Mouse (Mus musculus) embryo, embryonic 11 days (tissue): Measurements from ENCODE around the gene Uhmk1.
A peak's percentile ranks its signal among the peaks of the same experiment; 100 is the strongest.

Source experiments
- DNase-seq: peaks from one replicate; pipeline ENCODE4 v3.0.0-alpha.2; 2015

The Uhmk1 gene

GRCm38 (mm10) chr1:170173991-170174813, 41.0 kb downstream of the Uhmk1 start:
- peak; percentile 3 for DNase-seq

GRCm38 (mm10) chr1:170167781-170168180, 47.4 kb downstream of the Uhmk1 start:
- DNase-seq = no peak

DNA sequence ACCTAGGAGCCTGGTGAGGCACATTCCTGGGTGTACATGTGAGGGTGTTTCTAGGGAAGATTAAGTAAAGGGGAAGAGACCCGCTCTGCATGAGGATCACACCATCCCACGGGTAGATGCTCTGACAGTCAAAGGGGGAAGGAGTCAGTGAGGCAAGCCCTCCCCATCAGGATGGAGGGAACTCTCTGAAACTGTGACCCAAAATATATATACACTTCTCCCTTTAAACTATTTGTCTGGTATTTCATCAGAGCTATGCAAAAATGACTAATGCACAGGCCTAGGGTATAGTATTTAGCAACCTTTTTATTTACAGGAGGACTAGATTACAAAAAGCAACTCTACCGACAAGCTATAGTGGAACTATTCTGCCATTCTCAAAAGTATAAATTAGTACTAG, 50.3 kb downstream of the Uhmk1 start:
- no peak for DNase-seq

GRCm38 (mm10) chr1:170164053-170164614, 51.1 kb downstream of the Uhmk1 start:
- DNase-seq = no peak

DNA sequence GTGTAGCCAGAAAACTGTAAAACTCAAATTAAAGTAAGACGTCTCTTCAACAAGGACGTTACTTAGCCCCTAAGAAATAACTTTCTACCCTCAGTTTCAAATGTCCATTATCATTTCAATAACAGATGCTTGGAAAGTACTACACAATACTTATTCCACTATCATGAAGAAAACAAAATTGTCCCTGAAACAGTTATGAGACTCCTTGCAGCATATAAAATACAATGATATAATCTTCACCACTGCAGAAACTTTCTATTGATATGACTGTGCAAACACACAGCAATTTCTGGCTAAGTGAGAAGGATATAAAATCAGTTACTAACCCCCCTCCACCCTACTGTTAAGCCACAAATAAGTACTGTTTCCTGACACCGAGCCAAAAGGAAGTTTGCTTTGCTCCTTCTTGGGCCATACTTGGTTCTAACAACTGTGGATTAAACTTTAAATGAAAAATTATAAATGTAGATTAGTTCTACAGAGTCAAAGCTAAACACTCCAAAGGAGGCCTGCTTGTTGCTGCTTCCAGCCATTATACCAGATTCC, 51.7 kb downstream of the Uhmk1 start:
- no peak for DNase-seq

- no peak for DNase-seq
Observed at GRCm38 (mm10) chr1:170161852-170162251, 53.3 kb downstream of the Uhmk1 start.

DNA sequence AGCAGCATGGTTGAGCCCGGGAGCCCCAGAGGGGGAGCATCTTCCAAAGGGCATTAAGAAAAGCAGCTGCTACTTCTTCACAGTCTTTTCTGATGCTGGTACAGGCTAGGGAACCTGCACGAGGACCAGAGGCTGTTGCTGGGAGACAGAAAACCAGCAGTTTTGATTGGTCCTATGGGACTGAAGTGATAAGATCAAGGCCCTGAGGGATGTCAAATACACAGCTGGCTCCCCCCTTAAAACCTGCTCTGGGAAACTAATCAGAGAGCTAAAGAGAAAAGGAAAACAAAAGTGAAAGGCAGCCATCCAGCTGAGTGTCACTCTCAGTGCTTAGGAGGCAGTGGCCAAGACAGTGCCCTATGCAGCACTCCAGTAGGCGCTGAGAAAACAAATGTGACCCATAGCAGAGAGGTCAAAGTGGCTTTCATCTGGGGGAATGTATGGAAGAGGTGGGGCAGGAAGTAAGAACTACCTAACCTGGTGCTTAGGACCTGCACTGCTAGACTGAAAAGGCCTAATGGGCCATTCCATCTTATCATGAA, 54.7 kb downstream of the Uhmk1 start:
- DNase-seq = peak; percentile 6

- no peak for DNase-seq
Observed at GRCm38 (mm10) chr1:170159707-170160106, 55.5 kb downstream of the Uhmk1 start.

GRCm38 (mm10) chr1:170155761-170156160, 59.4 kb downstream of the Uhmk1 start:
- no peak for DNase-seq

DNA sequence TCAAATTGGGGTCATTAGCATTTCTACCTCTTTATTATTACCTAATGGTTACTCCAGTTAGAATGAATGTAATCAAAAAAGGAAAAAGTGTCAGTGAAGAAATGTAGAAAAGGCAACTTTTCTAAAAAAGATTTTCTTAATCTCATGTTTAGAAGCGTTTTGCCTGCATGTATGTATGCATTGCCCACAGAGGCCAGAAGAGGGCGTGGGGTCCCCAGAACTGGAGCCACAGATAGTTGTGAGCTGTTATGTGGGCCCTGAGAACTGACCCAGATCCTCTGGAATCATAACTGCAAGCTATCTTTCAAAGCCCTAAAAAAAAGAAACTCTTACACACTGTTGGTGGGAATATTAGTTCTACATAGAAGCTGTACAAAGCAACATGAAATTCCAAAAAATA, 59.9 kb downstream of the Uhmk1 start:
- no peak for DNase-seq

GRCm38 (mm10) chr1:170153986-170154385, 61.2 kb downstream of the Uhmk1 start:
- no peak for DNase-seq

GRCm38 (mm10) chr1:170152552-170152951, 62.6 kb downstream of the Uhmk1 start:
- DNase-seq = no peak

DNA sequence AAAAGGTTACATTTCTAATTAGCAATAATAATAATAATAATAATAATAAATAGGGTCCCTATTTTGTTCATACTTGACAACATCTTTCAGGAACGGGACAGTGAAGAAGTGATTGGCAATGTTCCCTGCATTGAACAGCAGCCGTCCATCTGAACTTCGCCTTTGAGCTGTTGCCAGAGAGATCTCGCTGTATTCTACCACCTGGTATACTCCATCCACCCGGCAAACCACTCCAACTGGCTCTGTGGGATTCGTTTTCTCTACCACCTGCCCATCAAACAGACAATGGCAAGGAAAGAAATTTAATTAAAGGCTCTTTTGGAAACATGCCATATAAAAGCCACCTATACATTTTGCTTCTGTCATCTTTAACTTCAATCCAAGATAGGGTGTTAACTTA, 64.3 kb downstream of the Uhmk1 start:
- DNase-seq = no peak

DNA sequence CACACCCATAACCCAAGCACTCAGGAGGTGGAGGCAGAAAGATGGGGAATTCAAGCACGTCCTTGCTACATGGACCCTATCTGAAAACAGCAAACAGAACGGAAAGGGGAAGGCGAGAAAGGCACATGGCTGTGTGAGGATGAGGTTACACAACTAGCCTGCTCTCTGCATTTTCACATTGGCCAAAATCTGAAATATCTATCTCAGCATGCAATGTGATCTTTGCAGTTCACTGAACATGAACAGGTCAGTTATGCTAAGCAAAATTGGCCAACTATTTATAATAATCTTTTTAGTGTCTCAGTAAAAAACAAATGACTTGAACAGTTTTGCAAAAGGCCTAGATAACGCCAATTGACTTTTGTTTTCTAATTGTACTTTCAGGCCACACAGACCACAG, 65.4 kb downstream of the Uhmk1 start:
- DNase-seq = no peak

GRCm38 (mm10) chr1:170148536-170148935, 66.7 kb downstream of the Uhmk1 start:
- no peak for DNase-seq

DNA sequence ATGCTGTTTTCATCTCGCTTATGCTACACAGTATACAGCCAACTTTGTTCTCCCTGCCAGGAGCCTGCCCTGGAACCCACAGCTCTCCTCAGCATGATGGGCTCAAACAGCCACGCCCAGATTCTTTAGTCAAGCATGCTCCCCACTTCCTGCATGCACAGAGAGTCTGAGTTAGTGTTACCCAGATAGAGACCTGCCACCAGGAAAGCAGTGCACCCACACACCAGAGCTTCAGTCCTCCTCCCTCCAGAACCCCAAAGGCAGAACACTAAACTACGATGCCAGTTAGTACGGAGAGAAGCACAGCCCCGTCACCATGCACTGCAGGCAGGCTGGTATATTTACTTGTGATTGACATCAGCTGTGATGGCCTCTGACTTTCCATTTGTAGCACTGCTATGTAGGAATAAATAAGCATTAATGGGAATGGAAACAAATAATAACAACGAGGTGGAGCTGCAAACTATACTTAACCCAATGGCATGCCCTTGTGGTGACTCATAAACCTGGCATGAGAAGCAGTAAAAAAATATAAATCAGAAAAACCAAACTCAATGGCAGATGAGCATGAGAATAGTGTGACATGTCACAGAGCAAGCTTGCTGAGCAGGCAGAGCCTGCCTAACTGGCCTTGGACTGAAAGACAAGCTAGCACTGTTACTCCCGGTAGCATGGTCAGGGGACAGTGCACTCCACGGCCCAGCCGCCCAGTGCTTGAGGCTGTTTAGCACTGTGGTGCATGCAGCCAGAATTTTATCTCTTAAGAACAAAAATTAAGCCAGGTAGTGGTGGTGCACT, 67.3 kb downstream of the Uhmk1 start:
- DNase-seq = no peak

DNA sequence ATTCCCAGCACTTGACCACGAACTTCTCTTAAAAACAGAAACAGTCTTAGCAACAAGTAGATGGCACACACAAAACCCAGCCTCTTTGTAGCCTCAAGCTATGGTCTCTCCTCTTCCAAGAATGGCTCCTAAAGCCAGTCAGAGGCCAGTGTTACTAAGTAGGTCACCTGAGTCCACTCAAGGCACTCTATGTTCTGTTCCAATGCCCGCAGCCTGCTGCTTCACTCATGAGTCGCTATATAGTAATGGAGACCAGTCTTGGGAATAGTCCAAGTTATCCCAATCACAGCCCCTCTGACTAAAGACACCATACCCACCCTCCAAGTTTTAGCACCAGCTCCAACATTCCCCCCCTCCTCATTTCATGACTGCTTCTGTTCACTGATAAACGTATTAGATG, 69.6 kb downstream of the Uhmk1 start:
- DNase-seq = no peak
